Mouse (Mus musculus) heart, postnatal 4 days (tissue): Measurements from ENCODE around the gene H2-T23. TPM values are rescaled to one million over a fixed set of nuclear protein-coding genes. Genes with fewer than 3 reads are reported as not detected.

Source experiments
- DNase-seq: peaks from one replicate; pipeline ENCODE4 v3.0.0; 2021
- total RNA-seq, 2 experiments: library from RNA; stranded (reverse); gene quantifications; 2 replicates each; pipeline ENCODE4 v1.2.3; 2021

Gene H2-T23
- total RNA-seq, 2 experiments from 2014 or later: 7.7 to 9.5 TPM

- DNase-seq: no peak
Measured at GRCm38 (mm10) chr17:35981776-35982175, 50.9 kb downstream of the H2-T23 start.

- DNase-seq: peak; percentile 70
Measured at GRCm38 (mm10) chr17:35980363-35980754, 52.3 kb downstream of the H2-T23 start.

Other genes with a start within 250 kb of the H2-T23 start
- gene Ier3, start 211.2 kb downstream of the H2-T23 start, total RNA-seq: 10 to 100 TPM; 39.7 to 42.5 TPM
- gene Flot1, start 209.6 kb downstream of the H2-T23 start, total RNA-seq: 100 to 1,000 TPM in 1 of 2 experiments, 10 to 100 TPM in 1; 97.8 to 105 TPM
- gene Tubb5, start 194.5 kb downstream of the H2-T23 start, total RNA-seq: 100 to 1,000 TPM; 908 to 913 TPM
- gene Mdc1, start 191.3 kb downstream of the H2-T23 start, total RNA-seq: 10 to 100 TPM; 37.9 to 40.6 TPM
- 10 to 100 TPM; 26.3 to 32.2 TPM for gene Nrm, start 171.5 kb downstream of the H2-T23 start, total RNA-seq
- gene Ppp1r18, start 167.3 kb downstream of the H2-T23 start, total RNA-seq: 10 to 100 TPM; 32.6 to 32.7 TPM
- 10 to 100 TPM; 24.2 to 25.1 TPM for gene Dhx16, start 153.0 kb downstream of the H2-T23 start, total RNA-seq
- 10 to 100 TPM; 45.0 to 47.0 TPM for gene 2310061I04Rik, start 135.4 kb downstream of the H2-T23 start, total RNA-seq
- 10 to 100 TPM; 18.7 to 23.0 TPM for gene Atat1, start 122.8 kb downstream of the H2-T23 start, total RNA-seq
- gene Mrps18b, start 116.5 kb downstream of the H2-T23 start, total RNA-seq: 10 to 100 TPM; 56.1 to 58.3 TPM
- 10 to 100 TPM; 49.2 to 58.5 TPM for gene Ppp1r10, start 116.4 kb downstream of the H2-T23 start, total RNA-seq
- 10 to 100 TPM; 71.0 to 73.9 TPM for gene Abcf1, start 63.1 kb downstream of the H2-T23 start, total RNA-seq
- 10 to 100 TPM; 38.4 to 38.6 TPM for gene Gnl1, start 53.0 kb downstream of the H2-T23 start, total RNA-seq
- 10 to 100 TPM; 12.9 TPM for gene Prr3, start 52.6 kb downstream of the H2-T23 start, total RNA-seq
- 1 to 10 TPM; 1.1 to 1.6 TPM for gene H2-T24, start 12.3 kb downstream of the H2-T23 start, total RNA-seq
- 1 to 10 TPM; 7.9 to 9.3 TPM for gene H2-T22, start 9.9 kb upstream of the H2-T23 start, total RNA-seq
- not detected for gene Gm6034, start 10.1 kb upstream of the H2-T23 start, total RNA-seq
- gene Gm11127, start 25.5 kb upstream of the H2-T23 start, total RNA-seq: 1 to 10 TPM in 1 of 2 experiments, under 1 TPM in 1; 0.98 to 1.1 TPM
- gene Gm19684, start 88.8 kb upstream of the H2-T23 start, total RNA-seq: not detected
- gene Gm7030, start 96.6 kb upstream of the H2-T23 start, total RNA-seq: not detected
- gene Gm8909, start 135.7 kb upstream of the H2-T23 start, total RNA-seq: not detected
- not detected for gene H2-T3, start 157.4 kb upstream of the H2-T23 start, total RNA-seq
- 10 to 100 TPM; 35.0 to 43.1 TPM for gene Rpp21, start 225.2 kb upstream of the H2-T23 start, total RNA-seq
- 1 to 10 TPM; 8.3 TPM for gene Trim39, start 239.4 kb upstream of the H2-T23 start, total RNA-seq